Mouse (Mus musculus): ENCODE data around the gene Gnai2. TPM values are rescaled to one million over a fixed set of nuclear protein-coding genes. Genes with fewer than 3 reads are reported as not detected.

Gene Gnai2
- polyA plus RNA-seq, 1 experiment, result 283 TPM

DNA sequence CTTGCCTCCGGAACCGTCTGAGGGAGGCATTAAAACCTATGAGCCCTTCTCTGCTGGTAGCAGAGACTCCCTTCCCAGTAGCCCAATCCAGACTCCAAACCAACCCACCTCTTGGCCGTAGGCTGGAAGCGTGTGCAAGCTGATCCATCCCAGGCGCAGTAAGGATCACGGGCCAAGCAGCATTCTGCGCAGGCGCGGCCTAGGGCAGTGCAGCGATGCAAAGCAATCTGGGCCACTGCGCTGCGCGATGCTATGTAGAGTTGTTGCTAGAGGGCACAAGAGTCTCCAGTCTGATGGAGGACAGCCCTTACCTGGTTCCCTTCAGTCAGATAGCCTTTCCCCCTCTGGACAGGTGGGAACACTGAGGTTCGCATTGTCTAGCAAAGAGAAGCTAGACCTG, 35.3 kb downstream of the Gnai2 start:
- TF ChIP-seq POLR2A (IDR thresholded peaks at IDR 0.05; ENCODE audit: extremely low read depth, insufficient read depth, low read length) (no peak), CTCF (IDR thresholded peaks at IDR 0.05; ENCODE audit: extremely low read depth, insufficient read depth, low read length) (no peak)
- Histone ChIP-seq H3K4me3 (ENCODE audit: insufficient read depth, low read length) (no peak overlapping the region), H3K4me1 (ENCODE audit: control insufficient read depth, insufficient read depth, low read length) (no peaks in the 10 kb centered on the region; the same call in 1 of the 2 replicates), H3K27ac (ENCODE audit: insufficient read depth, low read length) (no peak overlapping the region)

DNA sequence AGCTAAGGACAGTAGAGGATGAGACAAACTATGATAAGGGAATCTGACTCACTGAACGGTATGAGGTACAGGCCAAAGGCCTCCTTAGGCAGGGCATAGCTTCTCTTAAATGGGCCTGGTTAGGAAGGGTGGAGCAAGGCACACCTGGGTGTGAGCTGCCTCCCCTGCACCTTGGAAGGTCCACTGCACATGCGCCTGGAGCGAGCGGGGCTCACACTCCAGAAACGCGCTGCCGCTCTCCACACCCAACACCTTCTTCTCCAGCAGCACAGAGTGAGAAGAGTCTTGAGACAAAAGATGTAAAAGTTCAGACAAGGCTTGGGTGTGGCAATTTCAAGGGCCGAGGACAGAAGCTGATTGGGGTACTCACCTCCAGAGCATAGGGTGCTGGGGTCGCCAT, 35.7 kb downstream of the Gnai2 start:
- H3K27ac ChIP-seq (ENCODE audit: insufficient read depth, low read length), result no peak overlapping the region
- TF ChIP-seq CTCF (IDR thresholded peaks at IDR 0.05; ENCODE audit: extremely low read depth, insufficient read depth, low read length), result no peak
- no peak for TF ChIP-seq POLR2A (IDR thresholded peaks at IDR 0.05; ENCODE audit: extremely low read depth, insufficient read depth, low read length)
- H3K4me3 ChIP-seq (ENCODE audit: insufficient read depth, low read length), result no peak overlapping the region
- no peaks in the 10 kb centered on the region; the same call in 1 of the 2 replicates for H3K4me1 ChIP-seq (ENCODE audit: control insufficient read depth, insufficient read depth, low read length)

DNA sequence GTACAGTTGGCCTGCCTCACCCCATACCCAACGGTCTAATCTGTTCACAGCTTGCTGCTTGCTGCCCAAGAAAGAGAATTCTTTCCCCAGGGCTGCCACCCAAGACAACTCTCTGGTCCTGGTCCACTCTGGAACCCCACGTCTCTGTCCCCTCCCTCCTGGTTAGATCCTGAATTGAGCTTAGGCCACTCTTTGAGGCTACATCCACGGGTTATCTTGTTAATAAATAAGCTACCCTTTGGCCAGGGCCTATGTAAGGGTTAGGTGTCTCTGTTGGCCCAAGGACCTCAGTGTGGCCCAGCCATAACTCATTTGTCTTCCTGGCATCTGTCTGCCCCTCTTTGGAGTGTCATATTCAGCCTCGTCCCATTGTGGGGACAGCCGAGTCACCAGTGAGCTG, 36.8 kb downstream of the Gnai2 start:
- H3K4me3 ChIP-seq (ENCODE audit: insufficient read depth, low read length), result no peak overlapping the region
- no peak overlapping the region for H3K27ac ChIP-seq (ENCODE audit: insufficient read depth, low read length)
- H3K4me1 ChIP-seq (ENCODE audit: control insufficient read depth, insufficient read depth, low read length), result no peaks in the 10 kb centered on the region; the same call in 1 of the 2 replicates
- TF ChIP-seq CTCF (IDR thresholded peaks at IDR 0.05; ENCODE audit: extremely low read depth, insufficient read depth, low read length), result no peak
- no peak for TF ChIP-seq POLR2A (IDR thresholded peaks at IDR 0.05; ENCODE audit: extremely low read depth, insufficient read depth, low read length)

DNA sequence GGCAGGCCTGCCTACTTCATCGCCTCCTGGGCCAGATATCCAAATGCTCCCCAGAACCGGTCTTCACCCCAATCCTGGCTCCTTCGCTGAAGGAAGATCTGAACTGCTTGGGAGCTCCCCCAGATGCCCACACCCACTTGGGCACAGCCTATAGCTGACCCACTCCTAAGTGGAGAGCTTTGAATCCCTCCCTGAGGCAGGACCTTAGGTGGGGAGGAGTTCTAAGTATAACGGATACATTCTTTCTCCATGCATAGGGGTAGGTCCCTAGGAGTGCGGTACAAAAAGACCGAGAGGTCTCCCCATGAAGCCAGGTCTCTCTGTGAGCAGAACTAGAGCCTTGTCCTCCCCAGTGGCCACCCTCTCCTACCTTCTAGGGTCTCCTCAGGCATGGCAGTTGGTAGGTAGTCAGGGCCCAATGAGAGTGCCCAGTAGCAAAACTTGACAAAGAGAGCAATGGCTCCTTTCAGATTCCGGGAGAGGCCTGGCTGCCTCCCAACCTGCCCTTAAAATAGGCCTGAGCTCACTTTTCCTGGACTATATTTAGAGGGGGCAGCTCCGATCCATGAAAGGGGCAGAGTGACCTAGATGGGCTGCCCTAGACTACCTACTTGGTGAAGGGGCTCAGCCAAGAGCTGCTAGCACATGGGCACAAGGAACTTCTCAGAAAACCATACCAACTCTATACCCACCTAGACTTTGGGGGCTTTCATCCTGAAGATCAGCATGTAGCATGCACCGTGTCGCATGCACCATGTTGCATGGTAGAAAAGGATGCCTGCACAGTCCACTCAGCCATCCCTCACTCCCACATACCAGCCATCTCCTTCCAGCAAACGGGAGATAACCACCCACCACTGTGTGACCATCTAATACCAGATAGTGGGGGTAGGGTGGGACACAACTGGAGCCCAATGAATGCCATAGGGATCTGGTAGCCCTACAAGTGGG, 38.3 kb downstream of the Gnai2 start:
- Histone ChIP-seq H3K27ac (ENCODE audit: insufficient read depth, low read length) (no peak overlapping the region), H3K4me3 (ENCODE audit: insufficient read depth, low read length) (no peak overlapping the region), H3K4me1 (ENCODE audit: control insufficient read depth, insufficient read depth, low read length) (no peaks in the 10 kb centered on the region)
- TF ChIP-seq POLR2A (IDR thresholded peaks at IDR 0.05; ENCODE audit: extremely low read depth, insufficient read depth, low read length) (no peak), CTCF (IDR thresholded peaks at IDR 0.05; ENCODE audit: extremely low read depth, insufficient read depth, low read length) (no peak)

DNA sequence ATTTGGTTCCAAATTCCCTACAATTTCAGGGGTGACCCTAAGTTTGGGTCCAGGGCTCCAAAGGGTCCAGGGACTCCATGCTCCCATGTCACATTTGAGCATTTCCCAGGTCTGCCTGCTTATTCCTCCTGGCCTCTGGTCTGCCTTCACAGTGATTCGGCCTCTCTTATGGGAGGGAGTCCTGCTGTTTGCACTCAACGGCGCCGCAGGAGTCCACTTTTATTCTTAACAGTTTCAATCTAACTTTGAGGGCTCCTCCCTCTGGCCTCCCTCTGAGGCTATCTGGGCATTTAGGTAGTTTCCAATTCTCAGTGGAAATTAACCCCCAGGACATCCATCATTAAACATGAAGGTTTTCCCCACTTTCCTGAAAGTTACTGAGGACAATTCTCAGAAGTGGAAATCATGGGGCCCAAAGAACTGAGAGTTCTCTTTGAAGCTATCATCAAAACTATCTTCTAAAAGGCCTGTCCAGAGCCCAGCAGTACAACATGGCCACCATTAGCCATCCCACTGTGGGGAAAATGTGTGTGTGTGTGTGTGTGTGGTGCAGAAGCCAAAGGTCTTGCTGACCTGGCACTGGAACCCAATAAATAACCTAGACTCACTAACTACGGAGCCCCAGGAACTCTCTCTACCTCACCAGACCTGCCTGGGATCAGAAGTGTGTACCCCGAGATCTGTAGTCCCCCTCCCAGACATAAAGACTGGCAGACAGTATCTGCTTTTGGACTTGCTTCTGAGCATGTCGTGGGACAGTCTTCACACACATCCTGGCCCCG, 40.7 kb downstream of the Gnai2 start:
- TF ChIP-seq POLR2A (IDR thresholded peaks at IDR 0.05; ENCODE audit: extremely low read depth, insufficient read depth, low read length) (no peak), CTCF (IDR thresholded peaks at IDR 0.05; ENCODE audit: extremely low read depth, insufficient read depth, low read length) (no peak)
- Histone ChIP-seq H3K27ac (ENCODE audit: insufficient read depth, low read length) (no peak overlapping the region), H3K4me1 (ENCODE audit: control insufficient read depth, insufficient read depth, low read length) (no peaks in the 10 kb centered on the region), H3K4me3 (ENCODE audit: insufficient read depth, low read length) (no peak overlapping the region)

DNA sequence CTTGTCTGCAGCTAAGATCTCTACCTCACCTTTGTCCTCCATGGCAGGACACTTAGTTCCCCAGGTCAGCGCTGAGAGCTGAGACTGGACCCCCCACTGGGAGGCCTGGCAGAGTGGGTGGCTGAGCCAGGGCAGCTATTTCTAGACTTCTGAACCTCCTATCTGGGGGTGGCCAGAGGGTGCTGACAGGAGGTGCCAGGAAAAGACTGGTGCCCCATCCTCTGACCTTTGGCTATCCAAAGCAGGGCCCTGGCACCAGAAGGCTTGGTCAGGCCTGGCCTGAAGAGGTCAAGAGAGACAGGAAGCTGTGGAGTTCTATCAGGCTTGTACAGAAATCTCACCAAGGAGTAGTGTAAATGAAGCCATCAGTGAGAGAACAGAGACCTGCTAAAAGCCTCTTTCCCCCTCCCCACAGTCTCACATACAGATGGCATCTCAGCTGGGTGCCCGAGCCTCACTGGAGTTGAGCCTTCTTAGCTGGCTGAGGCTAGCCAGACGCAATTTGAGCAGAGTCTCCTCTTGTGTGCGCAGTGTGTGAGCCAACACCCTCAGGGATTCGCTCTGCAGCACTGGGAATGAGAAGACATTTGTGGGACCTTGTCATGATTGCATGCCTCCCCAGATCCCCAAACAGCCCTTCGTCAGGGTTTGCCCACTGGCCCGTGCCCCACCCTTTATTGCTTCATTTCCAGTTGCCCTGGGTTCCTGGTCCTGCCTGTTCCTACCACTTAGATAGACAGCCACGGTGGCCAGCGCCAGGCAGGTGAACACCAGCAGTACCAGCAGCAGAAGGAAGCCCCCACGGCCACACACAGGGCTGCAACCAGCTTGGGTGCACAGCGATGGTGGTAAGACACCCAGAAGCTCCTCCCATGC, 41.8 kb downstream of the Gnai2 start:
- H3K4me3 ChIP-seq (ENCODE audit: insufficient read depth, low read length), result no peak overlapping the region
- no peak for TF ChIP-seq CTCF (IDR thresholded peaks at IDR 0.05; ENCODE audit: extremely low read depth, insufficient read depth, low read length)
- no peak for TF ChIP-seq POLR2A (IDR thresholded peaks at IDR 0.05; ENCODE audit: extremely low read depth, insufficient read depth, low read length)
- no peak overlapping the region for H3K27ac ChIP-seq (ENCODE audit: insufficient read depth, low read length)
- H3K4me1 ChIP-seq (ENCODE audit: control insufficient read depth, insufficient read depth, low read length), result no peaks in the 10 kb centered on the region

DNA sequence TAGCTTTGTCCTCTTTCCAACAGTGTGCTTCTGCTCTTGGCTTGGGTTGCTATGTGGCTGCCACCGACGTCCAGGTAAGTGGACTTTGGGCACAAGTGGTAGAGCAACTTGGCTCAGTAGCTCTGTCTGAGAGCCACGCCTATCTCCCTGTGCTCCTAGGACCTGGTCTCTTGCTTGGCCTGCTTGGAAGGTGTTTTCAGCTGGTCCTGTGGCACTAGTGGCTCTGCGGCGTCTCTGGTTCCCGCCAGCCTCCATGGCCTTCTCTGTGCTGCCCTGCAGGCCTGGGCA, 44.5 kb downstream of the Gnai2 start:
- Histone ChIP-seq H3K4me1 (ENCODE audit: control insufficient read depth, insufficient read depth, low read length) (no peaks in the 10 kb centered on the region), H3K27ac (ENCODE audit: insufficient read depth, low read length) (no peak overlapping the region), H3K4me3 (ENCODE audit: insufficient read depth, low read length) (no peak overlapping the region)
- TF ChIP-seq POLR2A (IDR thresholded peaks at IDR 0.05; ENCODE audit: extremely low read depth, insufficient read depth, low read length), result no peak
- TF ChIP-seq CTCF (IDR thresholded peaks at IDR 0.05; ENCODE audit: extremely low read depth, insufficient read depth, low read length), result no peak

DNA sequence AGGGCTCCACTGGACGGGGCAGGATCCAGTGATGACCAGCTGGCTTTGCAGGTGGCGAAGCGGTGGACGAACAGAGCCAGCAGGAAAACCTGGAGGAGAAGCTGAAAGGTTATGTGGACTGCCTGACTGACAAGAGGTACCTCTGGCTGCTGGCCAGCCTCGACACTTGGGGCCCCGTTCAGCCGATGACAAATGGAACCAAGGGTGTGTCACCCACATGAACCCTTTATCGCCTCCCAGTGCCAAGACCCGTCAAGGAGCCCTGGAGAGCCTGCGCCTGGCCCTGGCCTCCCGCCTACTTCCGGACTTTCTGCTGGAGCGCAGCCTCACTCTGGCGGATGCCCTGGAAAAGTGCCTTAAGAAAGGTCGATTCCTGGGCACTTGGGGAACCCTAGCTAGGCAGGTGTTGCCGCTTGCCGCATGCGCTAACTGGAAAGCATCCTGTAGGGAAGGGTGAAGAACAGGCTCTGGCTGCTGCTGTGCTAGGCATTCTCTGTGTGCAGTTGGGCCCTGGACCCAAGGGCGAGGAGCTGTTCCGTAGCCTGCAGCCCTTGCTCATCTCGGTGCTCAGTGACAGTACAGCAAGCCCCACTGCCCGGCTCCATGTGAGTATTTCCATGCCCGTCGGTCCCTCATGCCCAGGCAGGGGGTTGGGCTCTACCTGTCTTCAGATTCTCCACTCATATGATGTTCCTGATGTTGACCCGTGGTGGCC, 45.0 kb downstream of the Gnai2 start:
- no peak overlapping the region for H3K27ac ChIP-seq (ENCODE audit: insufficient read depth, low read length)
- H3K4me3 ChIP-seq (ENCODE audit: insufficient read depth, low read length), result no peak overlapping the region
- no peak for TF ChIP-seq POLR2A (IDR thresholded peaks at IDR 0.05; ENCODE audit: extremely low read depth, insufficient read depth, low read length)
- TF ChIP-seq CTCF (IDR thresholded peaks at IDR 0.05; ENCODE audit: extremely low read depth, insufficient read depth, low read length), result no peak
- H3K4me1 ChIP-seq (ENCODE audit: control insufficient read depth, insufficient read depth, low read length), result no peaks in the 10 kb centered on the region
